Mouse (Mus musculus) MEL (cell line): ENCODE results near the gene Net1. TPM values are rescaled to one million over a fixed set of nuclear protein-coding genes. Genes with fewer than 3 reads are reported as not detected.

Experiments used
- DNase-seq: peaks from one replicate; pipeline ENCODE4 v3.0.0; 2011; ENCODE audit warnings: low read depth, low spot score
- H3K27ac ChIP-seq: 2 replicates; pipeline ENCODE4 v1.5.1; 2012; ENCODE audit warnings: low read depth, mild to moderate bottlenecking, control low read depth, low read length, moderate library complexity; ENCODE audit not compliant: control insufficient read depth
- H3K27me3 ChIP-seq, 2 experiments: fragments of 150-350 bp in 1 of 2; sonication (generic) in 1 of 2; 2 replicates each; pipeline ENCODE4 v1.6.1; 2012; ENCODE audit warnings: low read length in 2 of 2, mild to moderate bottlenecking in 2 of 2, improper control_type of control experiment in 1 of 2, moderate library complexity in 1 of 2; ENCODE audit not compliant: insufficient read depth in 2 of 2, control insufficient read depth in 1 of 2
- H3K36me3 ChIP-seq, 2 experiments: 2 replicates each; pipeline ENCODE4 v1.6.1; 2012 to 2014; ENCODE audit warnings: low read length in 2 of 2, improper control_type of control experiment in 1 of 2, inconsistent platforms in 1 of 2, mild to moderate bottlenecking in 1 of 2; ENCODE audit not compliant: insufficient read depth in 2 of 2, control insufficient read depth in 1 of 2
- H3K4me1 ChIP-seq, 2 experiments: fragments of 150-350 bp in 1 of 2; sonication (generic) in 1 of 2; 2 replicates each; pipeline ENCODE4 v1.6.1; 2012; ENCODE audit warnings: low read length in 2 of 2, improper control_type of control experiment in 1 of 2, mild to moderate bottlenecking in 1 of 2; ENCODE audit not compliant: insufficient read depth in 2 of 2, control insufficient read depth in 1 of 2
- H3K4me3 ChIP-seq, 2 experiments: fragments of 150-350 bp in 1 of 2; sonication (generic) in 1 of 2; 2 replicates each; pipeline ENCODE4 v1.5.1; 2012; ENCODE audit warnings: low read depth in 2 of 2, low read length in 2 of 2, mild to moderate bottlenecking in 2 of 2, moderate library complexity in 2 of 2, control low read depth in 1 of 2, improper control_type of control experiment in 1 of 2; ENCODE audit not compliant: control insufficient read depth in 1 of 2, insufficient read depth in 1 of 2
- H3K79me2 ChIP-seq: 2 replicates; pipeline ENCODE4 v1.6.1; 2012; ENCODE audit warnings: mild to moderate bottlenecking, low read length, moderate library complexity; ENCODE audit not compliant: control insufficient read depth, poor library complexity, insufficient read depth
- H3K9ac ChIP-seq: 2 replicates; pipeline ENCODE4 v1.6.1; 2012; ENCODE audit warnings: low read depth, mild to moderate bottlenecking, control low read depth, low read length, moderate library complexity; ENCODE audit not compliant: control insufficient read depth, poor library complexity, severe bottlenecking
- H3K9me3 ChIP-seq: fragments of 150-350 bp; sonication (generic); replicated peaks from 2 replicates; pipeline ENCODE4 v1.6.1; 2012; ENCODE audit warnings: mild to moderate bottlenecking, low read length, improper control_type of control experiment, moderate library complexity; ENCODE audit not compliant: insufficient read depth
- BHLHE40 ChIP-seq: IDR thresholded peaks from 2 replicates; pipeline ENCODE4 v1.6.1; 2012; ENCODE audit warnings: low read depth, mild to moderate bottlenecking, inconsistent platforms, low read length, improper control_type of control experiment, borderline replicate concordance
- CHD1 ChIP-seq: IDR thresholded peaks from 2 replicates; pipeline ENCODE4 v1.6.1; 2012; ENCODE audit warnings: low read depth, mild to moderate bottlenecking, inconsistent platforms, low read length, improper control_type of control experiment
- CTCF ChIP-seq, 3 experiments: IDR thresholded peaks in 2 of 3; conservative IDR thresholded peaks in 1 of 3; 2 replicates each; pipeline ENCODE4 v1.5.1; 2011 to 2012; ENCODE audit warnings: low read length in 3 of 3, low read depth in 2 of 3, mild to moderate bottlenecking in 2 of 3, improper control_type of control experiment in 1 of 3, inconsistent platforms in 1 of 3, mixed read lengths in 1 of 3, moderate library complexity in 1 of 3; ENCODE audit not compliant: control insufficient read depth in 1 of 3, insufficient read depth in 1 of 3, poor library complexity in 1 of 3, severe bottlenecking in 1 of 3
- E2F4 ChIP-seq: IDR thresholded peaks from 2 replicates; pipeline ENCODE4 v1.6.1; 2011; ENCODE audit warnings: low read depth, low read length, improper control_type of control experiment, borderline replicate concordance
- ETS1 ChIP-seq: IDR thresholded peaks from 2 replicates; pipeline ENCODE4 v1.6.1; 2012; ENCODE audit warnings: low read depth, mild to moderate bottlenecking, inconsistent platforms, low read length, improper control_type of control experiment, moderate library complexity
- GABPA ChIP-seq: IDR thresholded peaks from 2 replicates; pipeline ENCODE4 v1.6.1; 2012; ENCODE audit warnings: low read depth, mild to moderate bottlenecking, inconsistent platforms, low read length, improper control_type of control experiment, moderate library complexity
- GATA1 ChIP-seq: IDR thresholded peaks from 2 replicates; pipeline ENCODE4 v1.6.1; 2011; ENCODE audit warnings: low read depth, low read length, improper control_type of control experiment
- HCFC1 ChIP-seq: IDR thresholded peaks from 2 replicates; pipeline ENCODE4 v1.6.1; 2012; ENCODE audit warnings: low read depth, mild to moderate bottlenecking, inconsistent platforms, low read length, improper control_type of control experiment, moderate library complexity
- JUND ChIP-seq: IDR thresholded peaks from 2 replicates; pipeline ENCODE4 v1.6.1; 2011; ENCODE audit warnings: low read depth, mild to moderate bottlenecking, improper control_type of control experiment, low read length
- KAT2A ChIP-seq: conservative IDR thresholded peaks from 2 replicates; pipeline ENCODE4 v1.6.1; 2012; ENCODE audit warnings: low read depth, low read length, improper control_type of control experiment, inconsistent platforms
- MAFK ChIP-seq: IDR thresholded peaks from 2 replicates; pipeline ENCODE4 v1.6.1; 2011; ENCODE audit warnings: low read depth, mild to moderate bottlenecking, low read length, improper control_type of control experiment, borderline replicate concordance
- MAZ ChIP-seq: IDR thresholded peaks from 2 replicates; pipeline ENCODE4 v1.6.1; 2012; ENCODE audit warnings: low read depth, mild to moderate bottlenecking, inconsistent platforms, low read length, improper control_type of control experiment
- MYC ChIP-seq: IDR thresholded peaks from 2 replicates; pipeline ENCODE4 v1.6.1; 2011; ENCODE audit warnings: low read depth, mild to moderate bottlenecking, low read length, improper control_type of control experiment, moderate library complexity
- NELFE ChIP-seq: IDR thresholded peaks from 2 replicates; pipeline ENCODE4 v1.6.1; 2011; ENCODE audit warnings: low read depth, low read length, improper control_type of control experiment
- NRF1 ChIP-seq: IDR thresholded peaks from 2 replicates; pipeline ENCODE4 v1.6.1; 2014; ENCODE audit warnings: low read depth, mild to moderate bottlenecking, inconsistent platforms, low read length, improper control_type of control experiment, moderate library complexity; ENCODE audit not compliant: poor library complexity, insufficient read depth, severe bottlenecking
- POLR2AphosphoS2 ChIP-seq: IDR thresholded peaks from 2 replicates; pipeline ENCODE4 v1.6.1; 2011; ENCODE audit warnings: low read length, improper control_type of control experiment
- POLR2AphosphoS5 ChIP-seq: IDR thresholded peaks from 2 replicates; pipeline ENCODE4 v1.6.1; 2012; ENCODE audit warnings: low read depth, borderline replicate concordance, mild to moderate bottlenecking, inconsistent platforms, low read length, moderate library complexity, mixed read lengths
- RAD21 ChIP-seq: IDR thresholded peaks from 2 replicates; pipeline ENCODE4 v1.6.1; 2011; ENCODE audit warnings: mild to moderate bottlenecking, low read depth, low read length, improper control_type of control experiment
- SMC3 ChIP-seq: IDR thresholded peaks from 2 replicates; pipeline ENCODE4 v1.6.1; 2011; ENCODE audit warnings: low read depth, low read length, improper control_type of control experiment
- TAL1 ChIP-seq: IDR thresholded peaks from 2 replicates; pipeline ENCODE4 v1.6.1; 2012; ENCODE audit warnings: mild to moderate bottlenecking, inconsistent platforms, low read length, moderate library complexity, mixed read lengths
- TCF12 ChIP-seq: IDR thresholded peaks from 2 replicates; pipeline ENCODE4 v1.6.1; 2014; ENCODE audit warnings: low read depth, mild to moderate bottlenecking, inconsistent platforms, low read length, improper control_type of control experiment, moderate library complexity
- ZKSCAN1 ChIP-seq: IDR thresholded peaks from 2 replicates; pipeline ENCODE4 v1.6.1; 2012; ENCODE audit warnings: low read depth, mild to moderate bottlenecking, inconsistent platforms, low read length, improper control_type of control experiment, moderate library complexity
- ZMIZ1 ChIP-seq: IDR thresholded peaks from 2 replicates; pipeline ENCODE4 v1.6.1; 2012; ENCODE audit warnings: low read depth, mild to moderate bottlenecking, inconsistent platforms, low read length, improper control_type of control experiment, moderate library complexity
- polyA plus RNA-seq, 2 experiments: library from polyadenylated mRNA; stranded (reverse) in 1 of 2; unstranded in 1 of 2; fragments of >175 nt in 1 of 2; fragments of >200 nt in 1 of 2; gene quantifications; 2 replicates each; pipeline versions ENCODE4 v1.2.1 to v1.2.4; 2012; ENCODE audit warnings: low replicate concordance in 2 of 2, low read depth in 1 of 2; ENCODE audit not compliant: insufficient read length in 2 of 2, insufficient read depth in 1 of 2, missing spikeins in 1 of 2
- total RNA-seq: library from RNA; depleted of rRNA; stranded (reverse); fragments of 300-350 nt; gene quantifications from 2 replicates; pipeline ENCODE4 v1.2.3, GENCODE M21; 2012

Net1 gene
- total and polyA plus RNA-seq, 3 experiments = 29.8 to 125 (median 63.2) TPM

- no peak for TF ChIP-seq ZMIZ1
- no peak for TF ChIP-seq NELFE
- no peak for TF ChIP-seq KAT2A
- TF ChIP-seq ETS1 = no peak
- peak; percentile 89 for TF ChIP-seq SMC3
- 0 out of 2 replicates have a peak, but pooled peaks have one; percentile 39 for TF ChIP-seq BHLHE40
- TF ChIP-seq GATA1 = 0 out of 2 replicates have a peak, but pooled peaks have one; percentile 15
- TF ChIP-seq, all 39 proteins: peak for 7
Observed at GRCm38 (mm10) chr13:3896913-3897312, 21.1 kb downstream of the Net1 start (continued).

- TF ChIP-seq JUND = no peak
- no peak for TF ChIP-seq ZKSCAN1
- TF ChIP-seq MYC = no peak
- TF ChIP-seq ETS1 = no peak
- TF ChIP-seq NELFE = no peak
- no peaks in the 10 kb centered on the region for H3K9me3 ChIP-seq
- DNase-seq = no peak
- H3K4me1 ChIP-seq = peaks cover 2 to 4% of the 10 kb centered on the region in 2 experiments; a peak in 2 of 4 replicates
- H3K27ac ChIP-seq = no peak overlapping the region
- H3K4me3 ChIP-seq = no peak overlapping the region
- H3K79me2 ChIP-seq = peaks cover 19% of the 10 kb centered on the region
- H3K36me3 ChIP-seq = peaks cover 0 to 15% of the 10 kb centered on the region in 2 experiments; a peak in 2 of 4 replicates
- no peak overlapping the region for H3K9ac ChIP-seq
- no peaks in the 10 kb centered on the region for H3K27me3 ChIP-seq
Observed at GRCm38 (mm10) chr13:3896032-3896431, 22.0 kb downstream of the Net1 start.

GRCm38 (mm10) chr13:3895397-3895980, 22.5 kb downstream of the Net1 start:
- Histone ChIP-seq H3K9me3 (no peaks in the 10 kb centered on the region), H3K79me2 (peaks cover 21% of the 10 kb centered on the region), H3K9ac (no peak overlapping the region), H3K4me3 (no peak overlapping the region), H3K4me1 (peaks cover 2 to 4% of the 10 kb centered on the region in 2 experiments; a peak in 2 of 4 replicates), H3K27ac (no peak overlapping the region), H3K27me3 (no peaks in the 10 kb centered on the region), H3K36me3 (peaks cover 0 to 17% of the 10 kb centered on the region in 2 experiments; a peak in 2 of 4 replicates)
- DNase-seq = no peak
- TF ChIP-seq NRF1 (no peak), POLR2AphosphoS5 (no peak), HCFC1 (no peak), MAZ (no peak), ETS1 (no peak), TAL1 (no peak), CTCF (IDR thresholded peaks at IDR 0.05 in 2 of 3, conservative IDR thresholded peaks at IDR 0.05 in 1 of 3; ENCODE audit: control insufficient read depth in 1 of 3, insufficient read depth in 1 of 3, low read depth in 2 of 3, low read length in 3 of 3, poor library complexity in 1 of 3, severe bottlenecking in 1 of 3) (no peak), JUND (no peak), RAD21 (no peak), NELFE (no peak), CHD1 (no peak), TCF12 (no peak), GABPA (no peak), POLR2AphosphoS2 (no peak), E2F4 (no peak), GATA1 (no peak), MAFK (no peak)
